Mouse (Mus musculus) neural tube, embryonic 10.5 days (tissue): Measurements from ENCODE around the gene Pemt.

Experiments
- DNase-seq: peaks from one replicate; pipeline ENCODE4 v3.0.0-alpha.2; 2017; ENCODE audit warnings: low spot score; ENCODE audit errors: extremely low spot score

Pemt gene

GRCm38 (mm10) chr11:60046058-60046735 is at the start of gene Pemt:
Gene Pemt (minus strand): TSS chr11:60046489.
- DNase-seq, result peak; percentile 98

- no peak for DNase-seq
Measured at GRCm38 (mm10) chr11:60094909-60095810, 48.9 kb upstream of the Pemt start.

- no peak for DNase-seq
Measured at GRCm38 (mm10) chr11:60093984-60094587, 47.8 kb upstream of the Pemt start.

- DNase-seq, result no peak
Measured at GRCm38 (mm10) chr11:60093227-60093626, 46.9 kb upstream of the Pemt start.

- DNase-seq, result no peak
Measured at GRCm38 (mm10) chr11:60091422-60091761, 45.1 kb upstream of the Pemt start.

- DNase-seq, result no peak
Measured at GRCm38 (mm10) chr11:60090696-60091421, 44.6 kb upstream of the Pemt start.

GRCm38 (mm10) chr11:60088947-60089346 is 42.7 kb upstream of the Pemt start:
- no peak for DNase-seq

GRCm38 (mm10) chr11:60086676-60087075 is 40.4 kb upstream of the Pemt start:
- no peak for DNase-seq

GRCm38 (mm10) chr11:60084589-60084988 is 38.3 kb upstream of the Pemt start:
- peak; percentile 53 for DNase-seq

GRCm38 (mm10) chr11:60076790-60077189 is 30.5 kb upstream of the Pemt start:
- DNase-seq, result peak; percentile 65

GRCm38 (mm10) chr11:60076183-60076582 is 29.9 kb upstream of the Pemt start:
- no peak for DNase-seq

- DNase-seq, result no peak
Measured at GRCm38 (mm10) chr11:60073936-60074502, 27.7 kb upstream of the Pemt start.

GRCm38 (mm10) chr11:60073121-60073520 is 26.8 kb upstream of the Pemt start:
- no peak for DNase-seq

- no peak for DNase-seq
Measured at GRCm38 (mm10) chr11:60071221-60071620, 24.9 kb upstream of the Pemt start.

- DNase-seq, result peak; percentile 70
Measured at GRCm38 (mm10) chr11:60070599-60070998, 24.3 kb upstream of the Pemt start.

GRCm38 (mm10) chr11:60068631-60069030 is 22.3 kb upstream of the Pemt start:
- no peak for DNase-seq

GRCm38 (mm10) chr11:60067646-60068045 is 21.4 kb upstream of the Pemt start:
- DNase-seq, result no peak

GRCm38 (mm10) chr11:60065267-60065666 is 19.0 kb upstream of the Pemt start:
- DNase-seq, result no peak

- no peak for DNase-seq
Measured at GRCm38 (mm10) chr11:60061504-60062006, 15.3 kb upstream of the Pemt start.

- DNase-seq, result no peak
Measured at GRCm38 (mm10) chr11:60060026-60060425, 13.7 kb upstream of the Pemt start.

- DNase-seq, result no peak
Measured at GRCm38 (mm10) chr11:60058441-60058840, 12.2 kb upstream of the Pemt start.
